Mouse (Mus musculus): ENCODE data around the gene Cyp4a32.
"Not testable (repeated sequence)": the region's sequence is repeated elsewhere in the genome, so short reads cannot be mapped to it uniquely, and the experiment has no call there.

Cyp4a32 gene

DNA sequence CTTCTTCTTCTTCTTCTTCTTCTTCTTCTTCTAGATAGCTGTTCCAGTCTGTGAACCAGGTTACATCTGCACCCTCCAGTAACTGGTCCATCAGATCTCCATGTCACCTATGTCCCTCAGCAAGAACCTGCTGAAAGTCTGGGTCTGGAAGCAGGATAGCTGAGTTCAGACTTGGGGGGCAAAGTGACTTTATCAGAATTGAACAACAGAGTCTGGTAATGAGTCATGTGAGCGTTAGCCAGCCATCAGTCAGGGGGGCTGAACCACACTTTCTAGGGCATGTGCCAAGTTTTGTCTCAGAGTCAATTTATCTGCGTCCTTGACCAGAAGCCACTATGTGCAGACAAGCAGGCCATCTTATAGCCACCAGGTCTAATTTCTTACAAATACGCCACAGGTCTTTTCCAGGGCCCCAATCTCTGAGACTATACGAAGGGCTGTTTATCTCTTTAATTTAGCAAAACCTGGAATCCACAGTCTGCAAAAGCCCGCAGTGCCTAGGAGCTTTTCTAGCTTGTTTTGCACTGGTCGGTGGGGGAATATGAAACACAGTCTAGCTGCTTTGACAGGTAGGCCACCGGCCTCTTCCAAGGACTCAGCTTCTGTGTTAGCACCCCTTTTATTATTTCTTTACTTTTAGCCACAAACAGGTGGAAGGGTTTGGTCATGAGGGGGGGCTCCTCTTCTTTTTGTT is 55.2 kb downstream of the Cyp4a32 start:
- in situ Hi-C loops (cut with MboI; ENCODE audit: low sequenced_read_pairs) = not testable (repeated sequence)

GRCm38 (mm10) chr4:115656535-115656922 is 55.8 kb downstream of the Cyp4a32 start:
- in situ Hi-C loops (cut with MboI; ENCODE audit: low sequenced_read_pairs) = not testable (repeated sequence)

GRCm38 (mm10) chr4:115657104-115657866 is 56.5 kb downstream of the Cyp4a32 start:
- in situ Hi-C loops (cut with MboI; ENCODE audit: low sequenced_read_pairs) = no loop called here

GRCm38 (mm10) chr4:115657867-115658249 is 57.1 kb downstream of the Cyp4a32 start:
- in situ Hi-C loops (cut with MboI; ENCODE audit: low sequenced_read_pairs) = no loop called here

DNA sequence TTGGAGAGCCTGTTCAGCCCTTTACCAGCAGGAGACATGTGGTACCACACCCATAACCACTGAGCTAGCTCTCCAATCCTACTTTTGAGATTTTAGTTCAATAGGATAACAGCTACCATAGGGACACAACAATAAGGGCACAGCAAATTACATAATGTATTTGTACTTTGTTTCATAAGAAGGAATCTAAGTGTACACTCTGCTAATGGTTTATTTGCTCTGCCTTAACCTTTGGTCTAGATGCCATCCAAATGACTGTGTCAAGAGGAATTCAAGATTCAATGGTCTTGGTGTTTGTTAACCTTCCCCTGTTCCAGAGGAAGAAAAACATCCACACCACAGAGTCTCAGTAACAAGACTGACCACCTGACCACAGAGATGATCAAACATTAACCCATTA is 58.4 kb downstream of the Cyp4a32 start:
- in situ Hi-C loops (cut with MboI; ENCODE audit: low sequenced_read_pairs) = no loop called here

All from CH12F3 (cell line).